ENCODE assay signal across 9 mouse cellular contexts in the genomic region with DNA sequence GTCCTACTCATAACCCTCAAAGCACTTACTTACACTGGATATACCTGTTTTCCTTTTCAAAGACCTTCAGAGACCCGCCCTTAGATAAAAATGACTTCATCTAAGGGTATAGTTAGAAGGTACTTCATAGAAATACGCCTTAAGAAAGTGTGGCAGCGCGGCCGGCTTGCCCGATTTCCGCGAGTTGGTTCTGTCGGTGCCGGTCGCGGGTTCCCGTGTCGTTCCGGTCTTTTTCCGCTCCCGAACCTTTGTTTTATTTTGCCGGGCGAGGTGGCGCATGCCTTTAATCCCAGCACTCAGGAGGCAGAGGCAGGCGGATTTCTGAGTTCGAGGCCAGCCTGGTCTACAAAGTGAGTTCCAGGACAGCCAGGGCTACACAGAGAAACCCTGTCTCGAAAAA. TPM values are rescaled to one million over a fixed set of nuclear protein-coding genes. Genes with fewer than 3 reads are reported as not detected.
A peak's percentile ranks its signal among the peaks of the same experiment; 100 is the strongest.
DNase-seq lines count a peak whose midpoint lies in the region; ATAC-seq lines count a peak whose summit lies in the region.
"Not testable (repeated sequence)": the region's sequence is repeated elsewhere in the genome, so short reads cannot be mapped to it uniquely, and the experiment has no call there.
"Had no signal": no experiment of that assay in that cellular context is flagged by ENCODE, and none has a peak within 500 bp of the region (broad histone marks: within the 10 kb centered on the region; RNA-seq: fewer than 3 reads in every experiment).

No protein-coding gene starts in this region.

- 18% methylated on average over 23 of the region's 23 CpGs for WGBS in forebrain, embryonic 12.5 days
- WGBS in hindbrain, embryonic 12.5 days: 23% methylated on average over 23 of the region's 23 CpGs

- not testable (repeated sequence) for H3K27me3 ChIP-seq in forebrain, embryonic 12.5 days; hindbrain, embryonic 12.5 days

- peak overlapping the region; percentile 86; the same call in 1 of the 2 replicates for H3K27ac ChIP-seq in forebrain, embryonic 12.5 days
- peak overlapping the region; percentile 78; the same call in 1 of the 2 replicates for H3K27ac ChIP-seq in hindbrain, embryonic 12.5 days

- H3K4me3 ChIP-seq in forebrain, embryonic 12.5 days (replicated peaks): peak overlapping the region; percentile 64
- H3K4me3 ChIP-seq in hindbrain, embryonic 12.5 days: peak overlapping the region; percentile 69

- H3K4me2 ChIP-seq in forebrain, embryonic 12.5 days: peak overlapping the region; percentile 89
- peak overlapping the region; percentile 76 for H3K4me2 ChIP-seq in hindbrain, embryonic 12.5 days (replicated peaks)

- H3K9me3 ChIP-seq in forebrain, embryonic 12.5 days; hindbrain, embryonic 12.5 days (replicated peaks): not testable (repeated sequence)

- not testable (repeated sequence) for H3K36me3 ChIP-seq in forebrain, embryonic 12.5 days (replicated peaks); hindbrain, embryonic 12.5 days

- DNase-seq in MEL-GATA-1-ER (ENCODE audit: extremely low read depth, low read depth): peak; percentile 60
- peak; percentile 82 for DNase-seq in c-Kit-positive CD71-positive TER-119-positive erythroid progenitor cells, embryonic 14.5 days (ENCODE audit: low spot score)
- DNase-seq in layer of hippocampus, postnatal 10 days (ENCODE audit: low spot score in 2 of 2): peak; percentile 23 to 24
- peak; percentile 58 for DNase-seq in lung, postnatal 10 days
- peak; percentile 9 for DNase-seq in ovary, postnatal 14 days (ENCODE audit: low spot score)
- DNase-seq in thymus, postnatal 36 days: peak; percentile 11 to 38

- not testable (repeated sequence) for ATAC-seq in forebrain, embryonic 12.5 days (ENCODE audit: low FRiP score); hindbrain, embryonic 12.5 days (ENCODE audit: low FRiP score)

- H3K4me1 ChIP-seq in forebrain, embryonic 12.5 days: peaks cover 16% of the 10 kb centered on the region
- H3K4me1 ChIP-seq in hindbrain, embryonic 12.5 days: not testable (repeated sequence)

- H3K9ac ChIP-seq in forebrain, embryonic 12.5 days: peak overlapping the region; percentile 91
- H3K9ac ChIP-seq in hindbrain, embryonic 12.5 days: peak overlapping the region; percentile 83

RNA-seq across cellular contexts. Expression of gene Taco1, which starts 0.8 kb away (rescaled TPM):
- 9.6 and 9.8 TPM in 2 replicates for polyA plus RNA-seq in forebrain, embryonic 12.5 days (2016; fragmentation: Nextera tagmentation; extraction: Ambion mirVana)
- 9.0 and 9.2 TPM in 2 replicates for polyA plus RNA-seq in hindbrain, embryonic 12.5 days (2016; fragmentation: Nextera tagmentation; extraction: Ambion mirVana)
- 10 to 100 TPM; 15.1 to 15.2 TPM for total RNA-seq in layer of hippocampus, postnatal 10 days (2021)

RNA-seq across cellular contexts. Expression of gene Map3k3, which starts 17.8 kb away (rescaled TPM):
- polyA plus RNA-seq in forebrain, embryonic 12.5 days (2016; fragmentation: Nextera tagmentation; extraction: Ambion mirVana): 21.6 and 22.6 TPM in 2 replicates
- polyA plus RNA-seq in hindbrain, embryonic 12.5 days (2016; fragmentation: Nextera tagmentation; extraction: Ambion mirVana): 27.0 and 27.9 TPM in 2 replicates
- 10 to 100 TPM; 26.7 to 27.7 TPM for total RNA-seq in layer of hippocampus, postnatal 10 days (2021)

RNA-seq across cellular contexts. Expression of gene Dcaf7, which starts 29.9 kb away (rescaled TPM):
- polyA plus RNA-seq in forebrain, embryonic 12.5 days (2016; fragmentation: Nextera tagmentation; extraction: Ambion mirVana): 118 and 129 TPM in 2 replicates
- 122 and 136 TPM in 2 replicates for polyA plus RNA-seq in hindbrain, embryonic 12.5 days (2016; fragmentation: Nextera tagmentation; extraction: Ambion mirVana)
- 100 to 1,000 TPM; 184 to 190 TPM for total RNA-seq in layer of hippocampus, postnatal 10 days (2021)

RNA-seq across cellular contexts. Expression of gene Kcnh6, which starts 58.7 kb away (rescaled TPM):
- polyA plus RNA-seq in forebrain, embryonic 12.5 days (2016; fragmentation: Nextera tagmentation; extraction: Ambion mirVana): 0.36 and 0.64 TPM in 2 replicates
- polyA plus RNA-seq in hindbrain, embryonic 12.5 days (2016; fragmentation: Nextera tagmentation; extraction: Ambion mirVana): 0.85 and 1.2 TPM in 2 replicates
- under 1 TPM; 0.76 to 0.82 TPM for total RNA-seq in layer of hippocampus, postnatal 10 days (2021)
- total RNA-seq: monocyte, adult 5-6 weeks had no signal

Comparison
In these comparisons a context has a peak if more than half of its experiments do, and no peak if none do; other contexts are left out.
1. DNase-seq: peak in every context shown above with its lines; median percentile 82 in c-Kit-positive CD71-positive TER-119-positive erythroid progenitor cells, embryonic 14.5 days; 60 in MEL-GATA-1-ER; 58 in lung, postnatal 10 days; 24 in thymus, postnatal 36 days; 24 in layer of hippocampus, postnatal 10 days; 9 in ovary, postnatal 14 days.